Mouse (Mus musculus): Measurements from ENCODE around the gene Kat2a. TPM values are rescaled to one million over a fixed set of nuclear protein-coding genes. Genes with fewer than 3 reads are reported as not detected.
A peak's percentile ranks its signal among the peaks of the same experiment; 100 is the strongest.
"Not testable (repeated sequence)": the region's sequence is repeated elsewhere in the genome, so short reads cannot be mapped to it uniquely, and the experiment has no call there.

Gene Kat2a
- polyA plus RNA-seq, 1 experiment from 2014 or later, result 24.6 TPM

DNA sequence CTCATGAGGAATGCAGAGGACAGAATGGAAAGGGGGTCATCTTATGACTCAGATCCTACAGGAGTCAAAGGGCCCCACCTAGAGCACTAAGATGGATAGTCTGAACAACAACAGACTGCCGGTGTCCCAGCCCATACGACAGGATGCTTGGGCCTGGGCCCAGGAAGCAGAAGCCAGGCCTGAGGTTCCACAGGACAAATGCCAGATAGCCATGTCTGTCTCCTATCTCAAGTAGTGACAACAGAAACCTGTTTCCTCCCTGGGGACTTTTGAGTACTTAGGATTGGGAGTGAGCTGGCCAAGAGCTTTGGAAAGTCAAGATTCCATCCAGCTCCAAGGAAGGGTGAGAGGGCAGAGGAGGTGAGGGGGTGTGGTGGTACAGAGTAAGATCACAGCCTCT lies 40.3 kb downstream of the Kat2a start:
- no peak overlapping the region for H3K4me2 ChIP-seq (replicated peaks; ENCODE audit: low read depth)
- H3K27ac ChIP-seq (replicated peaks), result no peak overlapping the region
- H3K27me3 ChIP-seq (ENCODE audit: control insufficient read depth, insufficient read depth, low read length), result no peaks in the 10 kb centered on the region
- H3K9ac ChIP-seq (ENCODE audit: low read length), result no peak overlapping the region
- DNase-seq (ENCODE audit: low spot score) (no peak), ATAC-seq (ENCODE audit: low FRiP score, low TSS enrichment) (no peak)
- no peaks in the 10 kb centered on the region for H3K36me3 ChIP-seq (ENCODE audit: control insufficient read depth, insufficient read depth, low read length)
- no peaks in the 10 kb centered on the region for H3K4me1 ChIP-seq (replicated peaks; ENCODE audit: control insufficient read depth, insufficient read depth)
- 55% methylated on average over 2 of the region's 2 CpGs for whole genome bisulfite sequencing
- H3K4me3 ChIP-seq (ENCODE audit: low read depth, low read length), result no peak overlapping the region
- TF ChIP-seq CTCF (IDR thresholded peaks at IDR 0.05; ENCODE audit: low read depth) (no peak), EP300 (optimal IDR thresholded peaks at IDR 0.05) (no peak)
- H3K9me3 ChIP-seq (ENCODE audit: control insufficient read depth, low read length), result no peaks in the 10 kb centered on the region

DNA sequence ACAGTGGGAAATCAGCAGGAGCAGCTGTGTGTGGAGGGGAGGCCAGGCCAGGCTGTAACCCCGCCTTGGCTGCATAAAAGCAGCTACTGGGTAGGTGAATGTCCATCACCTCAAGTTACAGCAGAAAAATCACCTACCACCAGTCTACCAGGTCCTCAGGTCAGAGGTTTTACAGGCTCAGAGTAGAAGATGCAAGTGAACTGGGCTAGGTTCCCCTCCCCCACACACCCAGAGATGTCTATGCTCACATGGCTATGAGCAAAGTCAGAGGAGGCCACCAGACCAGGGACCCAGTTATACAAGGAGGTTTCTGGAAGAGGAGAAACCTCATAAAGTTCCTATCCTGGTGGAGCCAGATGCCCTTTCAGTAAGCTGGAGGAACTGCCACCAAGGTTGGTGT lies 41.2 kb downstream of the Kat2a start:
- WGBS, result 78% methylated on average over 1 of the region's 1 CpGs
- no peaks in the 10 kb centered on the region for H3K9me3 ChIP-seq (ENCODE audit: control insufficient read depth, low read length)
- no peak for TF ChIP-seq CTCF (IDR thresholded peaks at IDR 0.05; ENCODE audit: low read depth)
- no peak for TF ChIP-seq EP300 (optimal IDR thresholded peaks at IDR 0.05)
- H3K27me3 ChIP-seq (ENCODE audit: control insufficient read depth, insufficient read depth, low read length), result no peaks in the 10 kb centered on the region
- no peak overlapping the region for H3K4me2 ChIP-seq (replicated peaks; ENCODE audit: low read depth)
- no peak overlapping the region for H3K9ac ChIP-seq (ENCODE audit: low read length)
- DNase-seq (ENCODE audit: low spot score) (no peak), ATAC-seq (ENCODE audit: low FRiP score, low TSS enrichment) (no peak)
- no peaks in the 10 kb centered on the region for H3K4me1 ChIP-seq (replicated peaks; ENCODE audit: control insufficient read depth, insufficient read depth)
- no peak overlapping the region for H3K27ac ChIP-seq (replicated peaks)
- H3K36me3 ChIP-seq (ENCODE audit: control insufficient read depth, insufficient read depth, low read length), result no peaks in the 10 kb centered on the region
- no peak overlapping the region for H3K4me3 ChIP-seq (ENCODE audit: low read depth, low read length)

DNA sequence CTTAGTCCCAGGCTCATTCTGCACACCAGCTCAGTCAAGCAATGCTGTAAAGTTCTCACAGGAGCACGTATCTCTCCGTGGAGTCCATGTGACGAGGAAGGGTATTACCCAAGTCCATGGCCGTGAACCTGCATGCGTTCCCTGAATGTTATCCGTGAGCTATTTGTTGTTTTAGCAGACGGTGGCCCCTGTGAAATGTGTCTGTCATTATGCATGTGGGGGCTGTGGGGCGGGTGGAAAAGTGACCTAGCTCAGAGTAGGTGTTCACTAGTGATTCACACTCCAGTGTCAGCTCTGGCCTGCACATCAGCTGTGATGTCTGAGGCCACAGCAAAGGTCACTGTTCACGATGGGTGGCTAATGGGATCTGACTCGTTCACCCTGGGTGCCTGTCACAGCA lies 52.5 kb downstream of the Kat2a start:
- no peaks in the 10 kb centered on the region for H3K27me3 ChIP-seq (ENCODE audit: control insufficient read depth, insufficient read depth, low read length)
- H3K36me3 ChIP-seq (ENCODE audit: control insufficient read depth, insufficient read depth, low read length), result no peaks in the 10 kb centered on the region
- H3K27ac ChIP-seq (replicated peaks), result no peak overlapping the region
- H3K4me1 ChIP-seq (replicated peaks; ENCODE audit: control insufficient read depth, insufficient read depth), result no peaks in the 10 kb centered on the region
- no peak overlapping the region for H3K4me2 ChIP-seq (replicated peaks; ENCODE audit: low read depth)
- H3K9ac ChIP-seq (ENCODE audit: low read length), result no peak overlapping the region
- 76% methylated on average over 10 of the region's 10 CpGs for WGBS
- no peak for TF ChIP-seq EP300 (optimal IDR thresholded peaks at IDR 0.05)
- no peak for TF ChIP-seq CTCF (IDR thresholded peaks at IDR 0.05; ENCODE audit: low read depth)
- H3K9me3 ChIP-seq (ENCODE audit: control insufficient read depth, low read length), result no peaks in the 10 kb centered on the region
- no peak overlapping the region for H3K4me3 ChIP-seq (ENCODE audit: low read depth, low read length)
- ATAC-seq (ENCODE audit: low FRiP score, low TSS enrichment), result no peak
- no peak for DNase-seq (ENCODE audit: low spot score)

DNA sequence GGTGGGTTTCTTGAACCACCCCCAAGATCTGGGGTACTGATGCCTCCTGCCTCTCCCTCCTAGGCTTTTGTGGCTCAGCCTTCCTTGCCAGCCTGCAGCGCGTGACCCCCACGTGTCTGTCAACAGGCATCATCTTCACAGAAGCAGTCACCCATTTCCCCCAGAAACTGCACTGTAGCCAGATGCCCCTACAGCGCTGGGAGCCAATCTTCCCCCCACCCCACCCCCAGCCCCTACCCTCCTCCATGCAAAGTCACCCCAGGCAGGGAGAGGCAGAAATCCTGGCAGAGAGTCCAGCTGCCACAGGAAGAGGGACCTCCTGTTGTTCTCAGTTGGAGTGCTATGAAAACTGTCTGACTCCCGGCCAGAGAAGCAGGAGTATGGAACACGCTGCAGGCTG lies 55.8 kb downstream of the Kat2a start:
- TF ChIP-seq CTCF (IDR thresholded peaks at IDR 0.05; ENCODE audit: low read depth) (no peak), EP300 (optimal IDR thresholded peaks at IDR 0.05) (no peak)
- Histone ChIP-seq H3K27ac (replicated peaks) (no peak overlapping the region), H3K4me1 (replicated peaks; ENCODE audit: control insufficient read depth, insufficient read depth) (no peaks in the 10 kb centered on the region), H3K4me3 (ENCODE audit: low read depth, low read length) (no peak overlapping the region), H3K4me2 (replicated peaks; ENCODE audit: low read depth) (no peak overlapping the region), H3K36me3 (ENCODE audit: control insufficient read depth, insufficient read depth, low read length) (no peaks in the 10 kb centered on the region), H3K27me3 (ENCODE audit: control insufficient read depth, insufficient read depth, low read length) (no peaks in the 10 kb centered on the region), H3K9ac (ENCODE audit: low read length) (no peak overlapping the region), H3K9me3 (ENCODE audit: control insufficient read depth, low read length) (no peaks in the 10 kb centered on the region)
- peak; percentile 17 for DNase-seq (ENCODE audit: low spot score)
- ATAC-seq (ENCODE audit: low FRiP score, low TSS enrichment), result no peak
- 12% methylated on average over 6 of the region's 6 CpGs for WGBS

DNA sequence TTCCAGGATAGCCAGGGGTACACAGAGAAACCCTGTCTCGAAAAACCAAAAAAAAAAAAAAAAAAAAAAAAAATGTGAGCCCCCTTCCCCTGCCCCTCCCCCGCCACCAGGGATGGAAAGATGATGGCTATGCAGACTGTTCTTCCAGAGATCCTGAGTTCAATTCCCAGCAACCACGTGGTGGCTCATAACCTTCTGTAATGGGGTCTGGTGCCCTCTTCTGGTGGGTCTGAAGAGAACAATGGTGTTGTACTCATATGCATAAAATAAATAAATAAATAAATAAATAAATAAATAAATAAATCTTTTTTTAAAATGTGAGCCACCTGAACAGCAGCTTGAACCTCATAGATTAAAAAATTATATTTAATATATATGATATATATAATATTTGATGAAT lies 56.7 kb downstream of the Kat2a start:
- peak; percentile 41 for TF ChIP-seq CTCF (IDR thresholded peaks at IDR 0.05; ENCODE audit: low read depth)
- not testable (repeated sequence) for DNase-seq (ENCODE audit: low spot score)

More for the DNA sequence above, 56.7 kb downstream of the Kat2a start:
- not testable (repeated sequence) for H3K4me1 ChIP-seq (replicated peaks; ENCODE audit: control insufficient read depth, insufficient read depth); H3K36me3 ChIP-seq (ENCODE audit: control insufficient read depth, insufficient read depth, low read length); ATAC-seq (ENCODE audit: low FRiP score, low TSS enrichment); H3K27me3 ChIP-seq (ENCODE audit: control insufficient read depth, insufficient read depth, low read length); H3K27ac ChIP-seq (replicated peaks); H3K9ac ChIP-seq (ENCODE audit: low read length); H3K4me2 ChIP-seq (replicated peaks; ENCODE audit: low read depth); H3K4me3 ChIP-seq (ENCODE audit: low read depth, low read length); H3K9me3 ChIP-seq (ENCODE audit: control insufficient read depth, low read length)
- WGBS, result 63% methylated on average over 2 of the region's 3 CpGs

Other genes starting within 250 kb of the Kat2a start
- 2.6 and 3.3 TPM in 2 replicates for gene Klhl11, start 239.7 kb downstream of the Kat2a start, polyA plus RNA-seq (2015; fragmentation: Nextera tagmentation; extraction: Ambion mirVana)
- 70.3 and 70.6 TPM in 2 replicates for gene Acly, start 184.5 kb downstream of the Kat2a start, polyA plus RNA-seq (2015; fragmentation: Nextera tagmentation; extraction: Ambion mirVana)
- gene Ttc25, start 166.9 kb downstream of the Kat2a start, polyA plus RNA-seq (2015; fragmentation: Nextera tagmentation; extraction: Ambion mirVana), result 0.17 and 0.33 TPM in 2 replicates
- gene Cnp, start 137.6 kb downstream of the Kat2a start, polyA plus RNA-seq (2015; fragmentation: Nextera tagmentation; extraction: Ambion mirVana), result 23.5 and 25.7 TPM in 2 replicates
- 59.0 and 63.1 TPM in 2 replicates for gene Nkiras2, start 93.2 kb downstream of the Kat2a start, polyA plus RNA-seq (2015; fragmentation: Nextera tagmentation; extraction: Ambion mirVana)
- gene Dnajc7, start 92.3 kb downstream of the Kat2a start, polyA plus RNA-seq (2015; fragmentation: Nextera tagmentation; extraction: Ambion mirVana), result 91.9 and 96.1 TPM in 2 replicates
- gene Zfp385c, start 20.0 kb downstream of the Kat2a start, polyA plus RNA-seq (2015; fragmentation: Nextera tagmentation; extraction: Ambion mirVana), result 0.18 and 0.34 TPM in 2 replicates
- gene Dhx58, start 8.2 kb downstream of the Kat2a start, polyA plus RNA-seq (2015; fragmentation: Nextera tagmentation; extraction: Ambion mirVana), result 2.6 and 2.9 TPM in 2 replicates
- gene Hspb9, start 1.4 kb upstream of the Kat2a start, polyA plus RNA-seq (2015; fragmentation: Nextera tagmentation; extraction: Ambion mirVana), result 0.13 and 0.22 TPM in 2 replicates
- 18.4 and 22.0 TPM in 2 replicates for gene Rab5c, start 25.8 kb upstream of the Kat2a start, polyA plus RNA-seq (2015; fragmentation: Nextera tagmentation; extraction: Ambion mirVana)
- 0.06 TPM in 2 replicates for gene Kcnh4, start 47.5 kb upstream of the Kat2a start, polyA plus RNA-seq (2015; fragmentation: Nextera tagmentation; extraction: Ambion mirVana)
- gene Hcrt, start 50.5 kb upstream of the Kat2a start, polyA plus RNA-seq (2015; fragmentation: Nextera tagmentation; extraction: Ambion mirVana), result not detected in 2 replicates
- gene Ghdc, start 58.5 kb upstream of the Kat2a start, polyA plus RNA-seq (2015; fragmentation: Nextera tagmentation; extraction: Ambion mirVana), result 3.6 and 3.9 TPM in 2 replicates
- 16.1 and 17.3 TPM in 2 replicates for gene Stat5b, start 138.3 kb upstream of the Kat2a start, polyA plus RNA-seq (2015; fragmentation: Nextera tagmentation; extraction: Ambion mirVana)
- gene Stat5a, start 146.9 kb upstream of the Kat2a start, polyA plus RNA-seq (2015; fragmentation: Nextera tagmentation; extraction: Ambion mirVana), result 13.0 and 13.5 TPM in 2 replicates
- gene Stat3, start 227.1 kb upstream of the Kat2a start, polyA plus RNA-seq (2015; fragmentation: Nextera tagmentation; extraction: Ambion mirVana), result 47.7 and 55.1 TPM in 2 replicates

Data from stomach, postnatal 0 days (tissue).